Mouse (Mus musculus) heart, adult 2 months (tissue): ENCODE data around the gene Dcaf17.

ENCODE experiments used
- CTCF ChIP-seq: fragments of 200-600 bp; IDR thresholded peaks from 2 replicates; pipeline ENCODE4 v1.8.1; 2022; ENCODE audit warnings: antibody characterized with exemption, mild to moderate bottlenecking, moderate library complexity
- EP300 ChIP-seq: fragments of 200-500 bp; IDR thresholded peaks from 2 replicates; pipeline ENCODE4 v1.6.1; 2011; ENCODE audit warnings: low read depth, low read length, control low read depth; ENCODE audit not compliant: insufficient read depth
- POLR2A ChIP-seq: fragments of 200-500 bp; IDR thresholded peaks from 2 replicates; pipeline ENCODE4 v1.6.1; 2011; ENCODE audit warnings: mild to moderate bottlenecking, low read depth, low read length, control low read depth; ENCODE audit not compliant: insufficient read depth

DNA sequence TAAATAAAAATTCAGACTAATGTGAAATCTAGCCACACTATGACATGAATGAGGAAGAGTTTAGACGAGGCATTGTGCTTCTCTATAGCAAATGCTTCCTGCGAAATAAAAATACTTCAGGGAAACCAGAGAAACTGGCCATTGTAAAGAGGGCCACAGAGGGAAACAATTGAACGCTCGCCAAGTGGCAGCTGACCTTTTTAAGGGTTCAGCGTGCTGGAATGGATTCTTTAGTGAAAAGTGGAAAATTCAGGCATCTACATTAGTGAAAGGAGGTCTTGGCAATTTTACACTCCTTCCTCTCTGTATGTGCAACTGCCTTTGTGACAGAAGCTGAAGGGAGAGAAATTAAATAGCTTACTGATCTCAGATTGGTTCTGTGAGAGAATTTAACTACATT lies 66.3 kb downstream of the Dcaf17 start:
- TF ChIP-seq CTCF = no peak
- no peak for TF ChIP-seq POLR2A
- no peak for TF ChIP-seq EP300
